Comparison of ENCODE assay signal across 31 mouse cellular contexts in genomic region chr3:102477917-102478694, GRCm38 (mm10). TPM values are rescaled to one million over a fixed set of nuclear protein-coding genes. Genes with fewer than 3 reads are reported as not detected.
DNase-seq lines count a peak whose midpoint lies in the region; ATAC-seq and TF ChIP-seq lines count a peak whose summit lies in the region.
"Had no signal": no experiment of that assay in that cellular context is flagged by ENCODE, and none has a peak within 500 bp of the region (broad histone marks: within the 10 kb centered on the region; RNA-seq: fewer than 3 reads in every experiment).

No protein-coding gene starts in this region.

- peak; percentile 12 for ATAC-seq in Patski
- ATAC-seq in megakaryocyte progenitor cell, adult 5-6 weeks (replicated peaks; ENCODE audit: poor library complexity): no peak
- ATAC-seq: forebrain, embryonic 15.5 days; inflammation-experienced regulatory T-cells, adult 6 months; midbrain, embryonic 15.5 days had no signal

- DNase-seq in gastrocnemius, postnatal 25 days: peak; percentile 29
- no peak for DNase-seq in gastrocnemius, postnatal 10 days
- DNase-seq in 3T3-L1 (ENCODE audit: low read depth, low spot score) (peak; percentile 88), Patski (ENCODE audit: low read depth, low spot score) (no peak)
- DNase-seq in skeletal muscle tissue, adult 2 months (ENCODE audit: low read depth, low spot score): peak; percentile 48
- no peak for DNase-seq in left cerebral cortex, postnatal 14 days (ENCODE audit: low spot score in 2 of 2)
- DNase-seq: adrenal gland, postnatal 14 days; cerebellum, adult 11-12 months; cerebellum, postnatal 10 days; heart, adult 2 months; kidney, adult 11 months; kidney, postnatal 36 days; liver; lung, adult 2 months; lung, postnatal 10 days; retina, postnatal 1 day; right cerebral cortex, postnatal 25 days; spleen, adult 18-20 months; thymus, adult 18-20 months; thymus, postnatal 36 days had no signal

- H3K27me3 ChIP-seq in Patski: no peaks in the 10 kb centered on the region
- H3K27me3 ChIP-seq: CH12.LX; forebrain, embryonic 15.5 days; heart, embryonic 13.5 days; hindbrain, embryonic 15.5 days; midbrain, embryonic 15.5 days; neural tube, embryonic 15.5 days had no signal

- TF ChIP-seq CTCF in Patski (IDR thresholded peaks at IDR 0.05): no peak

- in situ Hi-C loops in Patski (cut with MboI; ENCODE audit: low pct_unique_long_range_greater_than_20kb): loop anchor here (5.0 to 10.0 kb wide), 2 partner anchors 197 to 214 kb away; no protein-coding TSS in a partner anchor

- POLR2A ChIA-PET in Patski (lab: Charles Lee): interaction anchor here (0.6 kb wide), 1 partner anchor 141 kb away, joined by 3 read pairs; no protein-coding TSS in a partner anchor

- intact Hi-C loops in left cerebral cortex, postnatal 14 days (cut with DNase I): no loop called here

- CTCF ChIA-PET in Patski (lab: Charles Lee): no interaction called here

RNA-seq across cellular contexts. Expression of gene Ngf, which starts 8.4 kb away (rescaled TPM):
- total RNA-seq in gastrocnemius, postnatal 25 days (2021): 1 to 10 TPM in 1 of 2 experiments, under 1 TPM in 1; 0.72 to 1.3 TPM
- total RNA-seq in gastrocnemius, postnatal 10 days (2021): 1 to 10 TPM; 1.3 to 1.8 TPM
- polyA plus RNA-seq in Patski (2021): not detected
- total RNA-seq in left cerebral cortex, postnatal 14 days (2021): 10 to 100 TPM in 1 of 2 experiments, 1 to 10 TPM in 1; 7.3 to 11.9 TPM
- total RNA-seq in megakaryocyte progenitor cell, adult 5-6 weeks (2015): not detected in 2 replicates
- not detected in 2 replicates for total RNA-seq in megakaryocyte progenitor cell, adult 5-6 weeks (2017)
- total RNA-seq: CH12.LX; common myeloid progenitor, adult 5-6 weeks; hematopoietic stem cell, adult 5-6 weeks had no signal
- polyA plus RNA-seq: macrophage had no signal

Comparison
In these comparisons a context has a peak if more than half of its experiments do, and no peak if none do; other contexts are left out.
1. DNase-seq: peak in gastrocnemius, postnatal 25 days (single experiment), 3T3-L1 (single experiment) and skeletal muscle tissue, adult 2 months (single experiment); none in gastrocnemius, postnatal 10 days (single experiment), Patski (single experiment) and left cerebral cortex, postnatal 14 days (0 of 2).